Mouse (Mus musculus) heart, embryonic 16.5 days (tissue): Measurements from ENCODE around the gene Cops7b. TPM values are rescaled to one million over a fixed set of nuclear protein-coding genes. Genes with fewer than 3 reads are reported as not detected.
A peak's percentile ranks its signal among the peaks of the same experiment; 100 is the strongest.

ENCODE experiments used
- ATAC-seq: fragments of 200-750 bp; cut with Nextera tagmentation; replicated peaks from 2 replicates; pipeline ENCODE4 v1.8.0; 2017; ENCODE audit warnings: moderate number of reproducible peaks; ENCODE audit not compliant: insufficient read depth, low FRiP score; ENCODE audit errors: extremely low read depth
- H3K27ac ChIP-seq: fragments of 300-500 bp; sonication (generic); 2 replicates; pipeline ENCODE4 v1.5.1; 2014; ENCODE audit warnings: mild to moderate bottlenecking, low read length, control low read depth, moderate library complexity
- H3K27me3 ChIP-seq: fragments of 300-500 bp; sonication (generic); 2 replicates; pipeline ENCODE4 v1.6.1; 2014; ENCODE audit warnings: low read length, mixed read lengths; ENCODE audit not compliant: control insufficient read depth, insufficient read depth
- H3K36me3 ChIP-seq: fragments of 300-500 bp; sonication (generic); 2 replicates; pipeline ENCODE4 v1.6.1; 2014; ENCODE audit not compliant: control insufficient read depth, insufficient read depth
- H3K4me1 ChIP-seq: fragments of 300-500 bp; sonication (generic); 2 replicates; pipeline ENCODE4 v1.6.1; 2014; ENCODE audit warnings: low read length, mixed read lengths; ENCODE audit not compliant: control insufficient read depth, insufficient read depth
- H3K4me2 ChIP-seq: fragments of 300-500 bp; sonication (generic); 2 replicates; pipeline ENCODE4 v1.6.1; 2014; ENCODE audit warnings: low read depth, mild to moderate bottlenecking, control low read depth, low read length
- H3K4me3 ChIP-seq: fragments of 300-500 bp; sonication (generic); 2 replicates; pipeline ENCODE4 v1.5.1; 2014; ENCODE audit warnings: mild to moderate bottlenecking, control low read depth, low read length
- H3K9ac ChIP-seq: fragments of 300-500 bp; sonication (generic); 2 replicates; pipeline ENCODE4 v1.6.1; 2014; ENCODE audit warnings: low read length, control low read depth
- H3K9me3 ChIP-seq: fragments of 300-500 bp; sonication (generic); replicated peaks from 2 replicates; pipeline ENCODE4 v1.6.1; 2016; ENCODE audit warnings: low read length; ENCODE audit not compliant: control insufficient read depth
- WGBS: fragments of 180-500 bp; shearing (Covaris S2); extraction: QIAGEN DNeasy Blood & Tissue Kit; methylation state at CpG from one replicate; pipeline ENCODE4 v1.1.7; 2014; 5-methylcytosine and 5-hydroxymethylcytosine counted together
- polyA plus RNA-seq: library from polyadenylated mRNA; unstranded; fragments of >200 nt; fragmentation: Nextera tagmentation; extraction: Ambion mirVana; gene quantifications from 2 replicates; pipeline ENCODE4 v1.2.1, GENCODE M21; 2015

The Cops7b gene
- polyA plus RNA-seq, 1 experiment from 2014 or later: 26.0 TPM

- Histone ChIP-seq H3K27me3 (no peaks in the 10 kb centered on the region), H3K4me1 (peaks cover 8% of the 10 kb centered on the region), H3K4me2 (no peak overlapping the region), H3K36me3 (peaks cover 3% of the 10 kb centered on the region; the same call in 1 of the 2 replicates), H3K4me3 (no peak overlapping the region), H3K9ac (no peak overlapping the region), H3K9me3 (no peaks in the 10 kb centered on the region), H3K27ac (0 out of 2 replicates have a peak overlapping the region, but pooled peaks have one; percentile 49)
- ATAC-seq: peak; percentile 51; the same call in 1 of the 2 replicates
- WGBS: 40% methylated on average over 7 of the region's 7 CpGs
Observed at GRCm38 (mm10) chr1:86557872-86558271, 24.8 kb upstream of the Cops7b start.

GRCm38 (mm10) chr1:86559232-86559631 lies 23.5 kb upstream of the Cops7b start:
- Histone ChIP-seq H3K27me3 (no peaks in the 10 kb centered on the region), H3K27ac (no peak overlapping the region; the same call in 1 of the 2 replicates), H3K4me1 (peaks cover 8% of the 10 kb centered on the region), H3K9me3 (no peaks in the 10 kb centered on the region), H3K4me3 (no peak overlapping the region), H3K36me3 (peaks cover 3% of the 10 kb centered on the region), H3K4me2 (no peak overlapping the region), H3K9ac (no peak overlapping the region)
- no peak for ATAC-seq
- 59% methylated on average over 3 of the region's 3 CpGs for WGBS

GRCm38 (mm10) chr1:86562663-86563062 lies 20.0 kb upstream of the Cops7b start:
- H3K4me1 ChIP-seq: peaks cover 8% of the 10 kb centered on the region
- H3K9ac ChIP-seq: no peak overlapping the region
- no peaks in the 10 kb centered on the region; the same call in none of the 2 replicates for H3K36me3 ChIP-seq
- no peak for ATAC-seq
- H3K4me2 ChIP-seq: no peak overlapping the region
- H3K27me3 ChIP-seq: no peaks in the 10 kb centered on the region
- no peak overlapping the region for H3K4me3 ChIP-seq
- H3K27ac ChIP-seq: no peak overlapping the region
- WGBS: 91% methylated on average over 2 of the region's 2 CpGs
- no peaks in the 10 kb centered on the region for H3K9me3 ChIP-seq

GRCm38 (mm10) chr1:86568409-86568808 lies 14.3 kb upstream of the Cops7b start:
- Histone ChIP-seq H3K4me1 (no peaks in the 10 kb centered on the region), H3K36me3 (peaks cover 2% of the 10 kb centered on the region), H3K9ac (no peak overlapping the region), H3K27me3 (no peaks in the 10 kb centered on the region), H3K4me3 (no peak overlapping the region), H3K4me2 (no peak overlapping the region), H3K27ac (no peak overlapping the region), H3K9me3 (no peaks in the 10 kb centered on the region)
- 84% methylated on average over 2 of the region's 2 CpGs for WGBS
- no peak for ATAC-seq

GRCm38 (mm10) chr1:86569292-86569860 lies 13.3 kb upstream of the Cops7b start:
- no peak overlapping the region for H3K4me2 ChIP-seq
- H3K9ac ChIP-seq: no peak overlapping the region
- WGBS: 87% methylated on average over 2 of the region's 2 CpGs
- H3K4me3 ChIP-seq: no peak overlapping the region
- no peak for ATAC-seq
- H3K27me3 ChIP-seq: no peaks in the 10 kb centered on the region
- H3K36me3 ChIP-seq: peaks cover 7% of the 10 kb centered on the region
- H3K9me3 ChIP-seq: no peaks in the 10 kb centered on the region
- H3K4me1 ChIP-seq: no peaks in the 10 kb centered on the region
- no peak overlapping the region for H3K27ac ChIP-seq

- H3K9me3 ChIP-seq: no peaks in the 10 kb centered on the region
- no peak for ATAC-seq
- H3K4me2 ChIP-seq: no peak overlapping the region
- H3K27me3 ChIP-seq: no peaks in the 10 kb centered on the region
- H3K4me1 ChIP-seq: no peaks in the 10 kb centered on the region
- whole genome bisulfite sequencing: 82% methylated on average over 2 of the region's 2 CpGs
- H3K36me3 ChIP-seq: peaks cover 7% of the 10 kb centered on the region; the same call in 1 of the 2 replicates
- H3K9ac ChIP-seq: no peak overlapping the region
- H3K4me3 ChIP-seq: no peak overlapping the region
- no peak overlapping the region for H3K27ac ChIP-seq
Observed at GRCm38 (mm10) chr1:86571381-86571780, 11.3 kb upstream of the Cops7b start.

- H3K4me2 ChIP-seq: no peak overlapping the region
- peaks cover 7% of the 10 kb centered on the region; the same call in 1 of the 2 replicates for H3K36me3 ChIP-seq
- H3K9me3 ChIP-seq: no peaks in the 10 kb centered on the region
- WGBS: 39% methylated on average over 4 of the region's 4 CpGs
- no peak overlapping the region for H3K4me3 ChIP-seq
- no peaks in the 10 kb centered on the region for H3K27me3 ChIP-seq
- H3K9ac ChIP-seq: no peak overlapping the region
- no peaks in the 10 kb centered on the region for H3K4me1 ChIP-seq
- no peak overlapping the region for H3K27ac ChIP-seq
- no peak for ATAC-seq
Observed at GRCm38 (mm10) chr1:86571941-86572340, 10.8 kb upstream of the Cops7b start.

- ATAC-seq: no peak
- no peak overlapping the region for H3K4me3 ChIP-seq
- H3K27ac ChIP-seq: no peak overlapping the region
- H3K9ac ChIP-seq: no peak overlapping the region
- no peak overlapping the region for H3K4me2 ChIP-seq
- WGBS: 70% methylated on average over 6 of the region's 6 CpGs
- H3K36me3 ChIP-seq: no peaks in the 10 kb centered on the region
- H3K4me1 ChIP-seq: peaks cover 6% of the 10 kb centered on the region
- H3K27me3 ChIP-seq: no peaks in the 10 kb centered on the region
- no peaks in the 10 kb centered on the region for H3K9me3 ChIP-seq
Observed at GRCm38 (mm10) chr1:86580426-86580825, 2.3 kb upstream of the Cops7b start.

- Histone ChIP-seq H3K9me3 (no peaks in the 10 kb centered on the region), H3K27me3 (no peaks in the 10 kb centered on the region), H3K9ac (peak overlapping the region; percentile 96), H3K4me3 (peak overlapping the region; percentile 98), H3K4me1 (peaks cover 8% of the 10 kb centered on the region), H3K4me2 (peak overlapping the region; percentile 72), H3K27ac (peak overlapping the region; percentile 73), H3K36me3 (no peaks in the 10 kb centered on the region)
- peak; percentile 81 for ATAC-seq
- WGBS: 1% methylated on average over 37 of the region's 38 CpGs
Observed at GRCm38 (mm10) chr1:86581692-86582450, 833 bp upstream of the Cops7b start.
